Mouse (Mus musculus) cerebral cortex, adult 2 months (tissue): Measurements from ENCODE around the gene Rab14.

ENCODE experiments used
- WGBS: fragments of 180-500 bp; shearing (Covaris S2); methylation state at CpG from one replicate; pipeline ENCODE4 v1.1.7; 2018; 5-methylcytosine and 5-hydroxymethylcytosine counted together

The Rab14 gene

GRCm38 (mm10) chr2:35199971-35200897 is 686 bp downstream of the Rab14 start:
- WGBS, result under 1% methylated on average over 89 of the region's 90 CpGs

DNA sequence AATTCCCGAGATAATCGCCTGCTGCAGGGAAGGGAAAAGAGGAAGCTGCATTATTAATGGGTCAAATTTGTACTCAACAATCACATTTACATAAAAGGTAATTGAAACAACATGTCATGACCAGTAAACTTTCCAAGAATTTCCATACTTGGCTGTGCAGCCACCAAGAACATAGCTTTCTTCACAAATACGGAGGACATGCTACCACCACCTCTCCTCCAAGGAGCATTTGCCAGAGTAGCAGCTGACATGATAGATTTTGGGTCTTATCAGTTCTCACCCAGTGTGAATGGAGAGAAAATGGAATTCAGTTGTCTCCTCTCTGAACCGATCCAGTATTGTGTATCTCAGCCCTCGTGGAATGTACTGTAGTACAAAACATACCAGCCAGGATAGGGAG is 1.4 kb downstream of the Rab14 start:
- 3% methylated on average over 5 of the region's 5 CpGs for WGBS

DNA sequence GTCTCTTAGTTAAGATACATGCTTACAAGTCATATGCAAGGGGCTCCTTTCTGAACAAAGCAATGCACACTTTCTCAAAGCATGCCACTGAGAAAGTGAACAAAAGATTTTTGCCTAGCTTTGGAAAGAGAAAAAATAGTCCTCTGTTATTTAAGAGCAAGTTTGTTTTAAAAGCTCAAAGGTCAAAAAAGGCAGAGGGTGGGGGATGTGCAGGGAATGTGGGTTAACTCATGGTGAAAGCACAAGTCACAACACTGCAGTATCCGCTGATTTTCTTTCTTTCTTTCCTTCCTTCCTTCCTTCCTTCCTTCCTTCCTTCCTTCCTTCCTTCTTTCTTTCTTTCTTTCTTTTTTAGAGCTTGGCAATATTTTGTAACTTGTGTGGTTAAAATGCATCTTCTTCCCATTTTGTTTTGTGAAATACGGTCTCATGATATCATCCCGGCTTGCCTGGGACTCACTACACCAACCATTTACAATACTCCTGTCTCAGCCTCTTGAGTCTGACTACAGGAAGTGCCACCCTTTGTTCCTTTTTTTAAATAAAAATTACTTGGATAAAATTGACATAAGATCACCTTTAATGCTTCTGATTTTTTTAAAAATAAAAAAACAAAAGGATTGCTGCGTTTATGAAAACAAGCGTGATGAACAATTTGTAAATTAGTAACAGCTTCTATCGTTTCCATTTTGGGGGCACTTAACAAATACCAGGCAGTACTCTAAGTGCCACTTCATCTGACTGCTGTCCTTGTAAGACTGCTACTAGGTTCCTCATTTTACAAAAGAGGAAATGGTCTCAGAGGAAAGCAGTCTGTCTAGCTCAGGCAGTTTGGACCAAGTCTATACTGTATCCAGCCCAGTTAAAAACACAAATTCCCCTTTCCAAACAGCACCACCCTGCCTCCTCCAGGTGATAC is 5.0 kb downstream of the Rab14 start:
- WGBS, result 51% methylated on average over 6 of the region's 6 CpGs

DNA sequence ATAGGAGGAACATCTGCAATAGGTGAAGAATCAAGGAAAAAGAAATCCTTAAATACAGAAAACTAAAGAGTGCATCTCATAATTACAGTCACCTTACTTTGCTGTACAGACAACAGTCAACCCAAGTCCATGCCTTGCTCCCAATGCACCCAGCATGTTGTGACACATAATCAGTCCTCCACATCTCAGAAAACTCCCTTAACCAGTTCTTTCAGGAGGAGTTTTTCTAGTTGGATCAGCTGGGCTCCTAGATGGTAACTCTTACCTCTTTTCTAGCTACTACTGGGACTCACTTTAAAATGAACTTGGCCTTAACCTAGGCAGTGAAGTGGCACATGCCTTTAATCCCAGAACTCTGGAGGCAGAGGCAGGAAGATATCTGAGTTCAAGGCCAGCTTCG is 6.9 kb downstream of the Rab14 start:
- 87% methylated on average over 1 of the region's 1 CpGs for WGBS

DNA sequence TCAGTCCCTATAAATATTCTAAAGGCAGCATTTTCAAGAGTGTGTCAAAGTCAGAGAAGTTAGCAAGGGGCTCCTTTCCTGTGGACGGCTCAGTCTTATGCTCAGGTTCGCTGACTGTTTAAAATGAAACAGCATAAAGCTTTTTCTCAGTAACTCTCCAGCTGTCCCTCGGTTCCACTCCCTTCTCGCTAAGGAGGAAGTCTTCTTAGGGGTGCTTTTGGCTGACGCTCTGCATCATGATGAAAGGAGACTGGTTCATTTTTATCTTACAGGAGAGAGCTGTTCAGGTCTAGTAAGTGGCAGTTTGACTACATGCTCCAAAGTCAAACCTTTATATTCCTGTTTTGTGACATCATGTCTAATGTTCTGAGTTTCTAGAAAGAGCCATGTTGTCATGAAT is 12.0 kb downstream of the Rab14 start:
- 42% methylated on average over 5 of the region's 5 CpGs for WGBS

DNA sequence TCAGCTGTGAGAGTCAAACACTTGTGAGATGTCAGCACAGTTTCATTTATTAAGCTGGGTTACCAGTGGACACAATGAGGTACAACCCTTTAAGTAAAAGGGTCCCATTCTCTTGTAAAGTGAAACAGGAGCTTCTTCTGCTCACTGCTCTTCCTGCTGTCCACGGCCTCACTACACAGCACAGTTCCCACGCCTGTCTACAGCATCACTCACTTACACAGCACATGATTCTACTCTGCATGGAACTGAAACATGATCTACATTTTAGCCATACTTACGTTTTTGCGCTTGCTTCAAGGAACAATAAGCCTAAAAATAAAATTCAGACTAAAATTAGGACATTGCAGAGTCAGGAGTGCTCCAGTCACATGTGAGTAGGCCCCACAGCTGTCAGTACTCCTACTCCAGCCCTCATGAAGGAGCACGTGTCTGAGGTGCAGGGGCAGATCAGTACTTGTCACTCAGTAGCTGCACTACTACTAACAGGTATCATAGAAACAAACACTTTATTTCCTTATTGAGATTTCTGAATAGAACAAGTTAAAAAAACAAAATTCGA is 17.7 kb downstream of the Rab14 start:
- WGBS, result 38% methylated on average over 6 of the region's 6 CpGs

DNA sequence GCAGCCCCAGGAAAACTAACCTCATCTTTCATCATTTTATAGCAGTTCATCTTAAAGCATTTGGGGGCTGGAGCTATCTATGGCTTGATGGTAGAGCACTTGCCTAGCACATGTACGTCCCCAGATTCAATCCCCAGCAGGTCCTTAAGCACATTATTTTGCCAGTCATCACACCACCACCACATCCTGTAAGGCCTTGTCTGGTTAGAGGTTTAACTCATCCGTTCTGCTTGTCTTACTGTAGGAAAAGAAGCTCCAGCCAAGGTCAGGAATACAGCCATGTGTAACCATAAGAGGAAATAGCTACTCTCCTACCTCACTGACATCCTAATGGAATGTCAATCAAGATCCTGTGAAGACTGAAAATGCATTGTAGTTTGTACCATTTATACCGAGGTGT is 22.8 kb downstream of the Rab14 start:
- WGBS, result 69% methylated on average over 3 of the region's 3 CpGs

- 56% methylated on average over 12 of the region's 12 CpGs for WGBS
Measured at GRCm38 (mm10) chr2:35175281-35176065, 25.4 kb downstream of the Rab14 start.

DNA sequence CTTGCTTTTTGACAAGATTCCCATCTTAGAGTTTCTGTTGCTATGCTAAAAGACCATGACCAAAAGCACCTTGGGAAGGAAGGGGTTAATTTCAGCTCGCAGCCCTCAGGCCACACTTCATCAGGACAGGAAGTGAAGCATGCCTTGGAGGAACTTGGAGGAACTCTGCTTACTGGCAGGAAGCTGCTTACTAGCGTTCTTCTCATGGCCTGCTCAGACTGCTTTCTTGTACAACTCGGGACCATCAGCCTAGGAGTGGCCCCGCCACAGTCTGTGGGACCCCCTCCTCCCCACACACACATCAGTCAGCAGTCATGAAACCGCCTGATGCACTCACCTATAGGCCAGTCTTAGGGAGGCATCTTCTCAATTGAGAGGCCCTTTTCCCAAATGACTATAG is 26.8 kb downstream of the Rab14 start:
- 53% methylated on average over 5 of the region's 5 CpGs for WGBS

DNA sequence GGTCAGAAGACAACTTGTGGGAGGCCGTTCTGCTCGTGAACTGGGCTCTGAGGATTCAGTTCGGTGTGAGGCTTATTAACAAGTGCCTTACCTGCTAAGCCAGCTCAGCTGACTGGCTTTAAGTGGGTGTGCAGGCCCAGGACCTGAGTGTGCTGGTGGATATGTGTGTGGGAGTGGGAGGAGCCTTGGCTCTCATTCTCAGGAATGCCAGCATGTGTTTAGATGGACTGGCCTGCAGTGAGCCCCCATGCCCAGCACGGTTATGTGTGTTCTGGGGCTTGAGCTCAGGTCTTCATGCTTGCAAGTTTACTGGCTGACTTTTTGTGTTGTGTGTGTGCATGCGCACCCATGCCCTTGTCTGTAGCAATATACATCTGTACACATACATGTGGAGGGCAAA is 27.3 kb downstream of the Rab14 start:
- 89% methylated on average over 5 of the region's 5 CpGs for WGBS

DNA sequence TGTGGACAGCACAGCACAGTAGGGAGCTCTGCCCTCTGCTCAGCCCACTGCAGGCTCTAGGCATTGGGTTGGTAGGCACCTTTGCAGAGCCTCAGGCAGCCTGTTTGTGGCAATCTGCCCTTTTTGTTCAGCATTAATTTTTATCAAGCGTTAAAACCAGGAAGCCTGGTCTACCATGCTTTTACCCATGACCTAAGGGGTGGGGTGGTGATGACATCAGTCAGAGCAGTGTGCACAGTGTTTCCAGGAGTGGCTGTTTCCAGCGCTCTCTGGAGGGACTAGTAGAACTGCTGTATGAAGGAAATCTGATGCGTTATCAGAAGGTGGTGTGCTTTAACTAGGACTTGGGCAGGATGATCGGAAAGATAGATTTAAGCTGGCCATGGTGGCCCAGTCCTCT is 28.7 kb downstream of the Rab14 start:
- WGBS, result 93% methylated on average over 4 of the region's 4 CpGs

DNA sequence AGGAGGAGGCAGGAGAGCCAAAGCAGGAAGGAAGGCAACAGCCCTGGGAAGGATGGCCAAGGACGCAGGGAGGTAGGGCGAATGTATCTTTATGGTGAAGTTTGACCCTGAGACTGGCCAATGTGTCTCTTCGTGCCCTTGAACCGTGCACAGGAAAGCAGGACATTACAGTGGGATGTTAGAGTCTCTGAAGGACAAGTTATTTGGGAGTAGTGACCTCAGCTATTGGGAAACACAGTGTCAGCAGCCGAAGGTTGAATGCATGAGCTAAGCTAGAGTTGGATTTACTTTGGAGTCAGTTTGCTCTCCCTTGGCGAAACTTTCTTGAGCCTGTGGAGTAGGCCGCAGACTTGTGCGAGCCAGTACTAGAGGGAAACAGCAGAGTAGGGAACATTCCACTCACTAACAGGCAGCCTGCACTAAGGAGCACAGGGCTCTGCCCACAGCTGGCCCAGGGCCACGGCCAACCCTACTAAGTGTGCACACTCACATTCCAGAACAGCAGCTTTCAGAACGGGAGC is 29.5 kb downstream of the Rab14 start:
- WGBS, result 80% methylated on average over 10 of the region's 10 CpGs

DNA sequence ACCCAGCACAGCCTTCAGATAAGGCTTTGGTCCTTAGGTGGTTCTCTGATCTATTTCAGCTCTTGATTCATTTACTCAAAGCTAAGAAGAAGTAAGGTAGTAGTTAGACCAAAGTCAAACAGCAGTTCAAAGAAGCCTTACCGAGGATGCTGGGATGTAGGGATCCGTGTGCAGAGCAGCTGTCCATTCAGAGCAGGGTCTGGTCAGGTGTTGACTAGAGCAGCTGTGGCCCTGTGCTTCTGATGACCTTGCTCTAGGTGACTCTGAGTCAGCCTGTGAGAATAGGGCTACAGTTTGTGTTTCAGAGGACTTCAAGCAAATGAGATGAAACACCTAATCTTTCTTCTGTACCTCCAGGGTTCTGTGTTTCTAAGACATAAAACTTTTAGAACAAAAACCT is 31.5 kb downstream of the Rab14 start:
- WGBS, result 91% methylated on average over 2 of the region's 2 CpGs

GRCm38 (mm10) chr2:35166816-35167215 is 34.1 kb downstream of the Rab14 start:
- whole genome bisulfite sequencing, result 94% methylated on average over 5 of the region's 5 CpGs

- 90% methylated on average over 13 of the region's 13 CpGs for WGBS
Measured at GRCm38 (mm10) chr2:35165416-35165815, 35.5 kb downstream of the Rab14 start.

DNA sequence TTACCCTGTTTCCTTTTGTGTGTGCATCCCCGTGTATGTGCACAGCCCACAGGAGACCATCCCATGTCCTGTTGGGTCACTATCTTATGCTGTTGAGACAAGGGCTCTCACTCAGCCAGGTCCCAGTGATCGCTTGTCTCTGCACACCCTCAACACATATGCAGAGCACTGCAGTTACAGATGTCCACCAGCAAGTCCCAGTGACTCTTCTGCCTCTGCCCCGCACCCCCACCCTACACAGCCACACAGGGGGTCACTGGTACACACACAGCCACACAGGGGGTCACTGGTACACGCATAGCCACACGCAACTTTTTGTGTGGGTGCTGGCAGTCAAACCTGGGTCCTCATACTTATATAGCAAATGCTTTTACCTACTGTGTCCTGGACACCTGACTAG is 37.5 kb downstream of the Rab14 start:
- WGBS, result 96% methylated on average over 5 of the region's 5 CpGs

- 80% methylated on average over 4 of the region's 4 CpGs for WGBS
Measured at GRCm38 (mm10) chr2:35161846-35162488, 39.0 kb downstream of the Rab14 start.

DNA sequence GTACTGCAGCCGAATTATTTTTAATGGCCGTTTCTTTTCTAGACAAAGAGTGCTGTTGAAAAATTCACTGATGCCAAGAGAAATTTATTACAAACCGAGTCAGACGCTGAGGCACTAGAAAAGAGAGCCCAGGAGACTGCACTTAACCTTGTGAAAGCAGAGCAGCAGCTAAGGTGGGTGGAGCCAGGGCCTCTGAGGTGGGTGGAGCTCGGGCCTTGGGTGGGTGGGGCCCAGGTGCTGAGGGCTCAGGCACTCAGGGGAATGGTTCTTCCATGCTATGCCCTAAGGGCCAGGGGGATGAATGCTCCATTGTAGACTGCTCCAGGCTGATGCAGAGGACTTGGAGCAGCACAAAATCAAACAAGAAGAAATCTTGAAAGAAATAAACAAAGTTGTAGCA is 40.7 kb downstream of the Rab14 start:
- 69% methylated on average over 5 of the region's 5 CpGs for WGBS

DNA sequence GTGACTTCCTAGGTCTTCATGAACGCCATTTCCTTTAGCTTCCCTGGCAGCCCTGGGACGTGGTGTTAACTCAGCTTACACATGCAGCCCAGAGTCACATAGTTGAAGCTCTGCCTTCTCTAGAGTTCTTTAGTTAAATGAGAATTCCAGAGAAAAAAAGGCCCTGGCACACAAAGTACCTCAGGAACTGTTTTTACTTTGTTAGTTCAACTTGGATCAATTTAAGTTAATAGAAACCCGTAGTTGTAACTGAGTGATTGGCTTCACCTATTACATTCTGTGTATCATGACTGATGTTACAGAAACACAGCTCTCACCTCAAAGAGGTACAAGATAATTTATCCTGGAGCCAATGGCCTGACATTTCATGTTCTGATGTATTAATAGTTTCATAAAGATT is 42.6 kb downstream of the Rab14 start:
- WGBS, result 84% methylated on average over 3 of the region's 3 CpGs

GRCm38 (mm10) chr2:35157836-35158235 is 43.1 kb downstream of the Rab14 start:
- 94% methylated on average over 7 of the region's 7 CpGs for WGBS

DNA sequence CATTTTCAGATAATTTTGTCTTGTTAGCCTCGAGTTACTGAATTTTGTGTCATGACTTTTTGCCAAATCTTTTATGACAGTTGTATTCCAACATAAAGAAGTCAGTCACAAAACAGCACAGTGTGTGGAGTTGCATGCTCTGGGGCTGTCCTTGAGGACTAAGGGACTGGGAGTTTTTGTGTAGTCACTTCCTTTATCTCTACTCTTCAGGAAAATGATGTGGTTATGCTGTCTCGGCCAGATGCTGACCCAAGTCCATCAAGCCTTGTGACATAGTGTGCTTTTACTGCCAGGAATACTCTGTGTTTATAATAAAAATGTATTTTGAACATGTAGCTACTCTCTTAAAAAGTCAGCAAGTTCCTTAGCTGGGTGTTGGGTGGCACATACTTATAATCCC is 43.9 kb downstream of the Rab14 start:
- WGBS, result 69% methylated on average over 2 of the region's 2 CpGs
